Mouse (Mus musculus): ENCODE data around the gene Taf3. TPM values are rescaled to one million over a fixed set of nuclear protein-coding genes. Genes with fewer than 3 reads are reported as not detected.

The Taf3 gene
- total RNA-seq, 2 experiments from 2014 or later, result 7.3 to 9.5 TPM

GRCm38 (mm10) chr2:9962871-9963270, 85.5 kb downstream of the Taf3 start:
- DNase-seq, result no peak
- intact Hi-C loops (cut with DNase I), result no loop called here

GRCm38 (mm10) chr2:9961708-9962107, 86.7 kb downstream of the Taf3 start:
- DNase-seq, result no peak
- intact Hi-C loops (cut with DNase I), result no loop called here

GRCm38 (mm10) chr2:9958011-9958410, 90.4 kb downstream of the Taf3 start:
- intact Hi-C loops (cut with DNase I), result no loop called here

DNA sequence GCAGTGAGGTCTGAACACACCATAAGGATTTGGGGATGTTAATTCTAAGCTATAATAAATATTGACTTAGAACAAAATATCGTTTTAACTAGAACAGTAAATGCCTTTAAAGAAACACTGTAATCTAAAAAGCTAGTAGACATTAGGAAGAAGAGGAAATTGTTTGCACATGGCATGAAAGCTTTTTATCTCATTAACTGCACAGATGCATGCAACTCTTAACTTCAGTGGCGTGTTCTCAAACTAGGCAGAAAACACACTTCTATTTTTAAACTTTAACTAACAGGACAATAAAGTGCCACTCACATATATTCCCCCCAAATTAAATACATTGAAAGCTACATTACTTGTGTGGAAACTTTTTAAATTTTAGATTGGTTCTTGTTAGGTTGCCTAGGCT, 91.8 kb downstream of the Taf3 start:
- DNase-seq, result no peak
- intact Hi-C loops (cut with DNase I), result no loop called here

More at GRCm38 (mm10) chr2:9958011-9958410, 90.4 kb downstream of the Taf3 start:
- DNase-seq, result no peak

GRCm38 (mm10) chr2:9955576-9956535, 92.5 kb downstream of the Taf3 start:
- DNase-seq, result no peak
- intact Hi-C loops (cut with DNase I), result no loop called here

GRCm38 (mm10) chr2:9946739-9947138, 101.7 kb downstream of the Taf3 start:
- no peak for DNase-seq
- intact Hi-C loops (cut with DNase I), result no loop called here

- DNase-seq, result no peak
- intact Hi-C loops (cut with DNase I), result no loop called here
Measured at GRCm38 (mm10) chr2:9945611-9946010, 102.8 kb downstream of the Taf3 start.

DNA sequence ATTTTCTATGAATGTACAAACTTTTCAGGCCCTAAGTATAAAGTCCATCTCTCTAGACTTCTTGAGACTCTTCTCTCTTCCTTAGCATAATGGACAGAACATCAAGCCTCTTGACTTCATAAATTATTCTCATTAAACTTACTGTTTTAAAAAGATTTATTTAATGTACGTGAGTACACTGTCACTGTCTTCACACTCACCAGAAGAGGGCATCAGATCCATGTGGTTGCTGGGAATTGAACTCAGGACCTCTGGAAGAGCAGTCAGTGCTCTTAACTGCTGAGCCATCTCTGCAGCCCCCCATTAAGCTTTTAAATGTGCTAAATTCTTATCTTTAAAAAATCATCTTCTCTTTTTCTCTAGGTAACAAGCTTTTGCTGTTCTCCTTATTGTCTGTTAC, 105.4 kb downstream of the Taf3 start:
- no peak for DNase-seq
- intact Hi-C loops (cut with DNase I), result no loop called here

GRCm38 (mm10) chr2:9939250-9939649, 109.1 kb downstream of the Taf3 start:
- no peak for DNase-seq
- intact Hi-C loops (cut with DNase I), result no loop called here

DNA sequence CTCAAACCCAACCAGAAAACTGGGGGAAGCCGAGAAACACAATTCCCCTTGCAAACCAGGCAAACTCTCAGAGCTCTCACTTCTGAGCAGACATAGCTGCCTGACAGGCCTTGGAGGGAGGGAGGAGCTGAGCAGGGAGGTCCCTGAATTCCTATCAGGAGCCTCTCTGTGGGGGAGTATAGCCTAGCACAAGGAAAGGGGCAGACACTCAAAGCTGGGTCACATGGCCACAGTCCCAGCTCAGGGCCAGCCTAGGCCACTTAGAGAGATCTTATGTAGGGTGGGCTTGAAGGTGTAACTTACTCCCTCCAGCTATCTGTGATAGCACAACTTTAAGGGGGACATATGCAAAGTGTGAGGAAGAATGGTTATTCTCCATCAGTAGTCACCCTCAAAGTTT, 112.4 kb downstream of the Taf3 start:
- intact Hi-C loops (cut with DNase I), result no loop called here
- DNase-seq, result no peak

DNA sequence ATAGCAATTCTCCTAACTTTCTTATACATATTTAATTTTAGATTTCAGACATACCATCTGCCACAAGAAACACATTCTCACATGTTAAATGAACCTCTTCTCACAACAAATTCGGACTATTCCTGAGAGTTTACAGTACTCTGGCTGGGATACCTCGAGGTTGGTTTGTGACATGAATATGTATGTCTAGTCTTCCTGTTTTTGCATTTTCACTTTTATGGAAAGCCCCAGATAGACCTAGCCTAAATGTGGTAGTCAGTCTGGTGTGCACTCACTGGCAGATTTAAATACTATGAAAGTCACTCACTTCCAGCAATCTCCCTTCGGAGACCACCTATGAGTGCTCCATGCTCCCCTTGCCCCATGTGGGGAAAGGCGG, 121.5 kb downstream of the Taf3 start:
- intact Hi-C loops (cut with DNase I), result no loop called here
- DNase-seq, result no peak

- intact Hi-C loops (cut with DNase I), result no loop called here
Measured at GRCm38 (mm10) chr2:9926194-9926904, 122.0 kb downstream of the Taf3 start.

GRCm38 (mm10) chr2:9918691-9919471, 129.5 kb downstream of the Taf3 start:
- intact Hi-C loops (cut with DNase I), result no loop called here
- DNase-seq, result no peak

More at GRCm38 (mm10) chr2:9926194-9926904, 122.0 kb downstream of the Taf3 start:
- DNase-seq, result no peak

- intact Hi-C loops (cut with DNase I), result no loop called here
- DNase-seq, result no peak
Measured at GRCm38 (mm10) chr2:9917602-9918001, 130.8 kb downstream of the Taf3 start.

GRCm38 (mm10) chr2:9905995-9906394, 142.4 kb downstream of the Taf3 start:
- intact Hi-C loops (cut with DNase I), result no loop called here
- DNase-seq, result no peak

- intact Hi-C loops (cut with DNase I), result no loop called here
- no peak for DNase-seq
Measured at GRCm38 (mm10) chr2:9903854-9904560, 144.4 kb downstream of the Taf3 start.

DNA sequence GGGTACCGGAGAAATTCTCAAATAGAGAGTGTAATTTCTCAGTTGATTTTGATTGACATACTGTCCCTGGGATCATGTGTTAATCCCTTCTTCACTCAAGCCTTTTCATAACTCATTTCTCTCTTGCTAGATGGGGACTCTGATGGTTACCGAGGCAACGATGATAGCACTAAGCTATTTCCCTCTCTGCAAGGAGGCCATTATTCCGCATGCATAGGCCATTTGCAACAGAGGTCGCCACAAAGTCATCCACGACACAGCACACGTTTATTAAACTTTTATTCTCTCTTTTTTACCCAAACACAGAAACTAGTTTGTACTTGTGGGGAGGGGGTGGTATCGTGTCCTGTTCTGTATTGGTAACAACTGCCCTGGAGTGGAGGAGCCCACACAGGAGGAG, 150.6 kb downstream of the Taf3 start:
- no peak for DNase-seq
- intact Hi-C loops (cut with DNase I), result no loop called here

- no peak for DNase-seq
- intact Hi-C loops (cut with DNase I), result no loop called here
Measured at GRCm38 (mm10) chr2:9896097-9896770, 152.2 kb downstream of the Taf3 start.

- no peak for DNase-seq
- intact Hi-C loops (cut with DNase I), result loop anchor here (5.0 kb wide), 1 partner anchor 117 kb away; no protein-coding TSS in a partner anchor
Measured at GRCm38 (mm10) chr2:9894836-9895593, 153.4 kb downstream of the Taf3 start.

Measured in heart, postnatal 14 days (tissue).